Mouse (Mus musculus) kidney, embryonic 16.5 days (tissue): Measurements from ENCODE around the gene Sept14. TPM values are rescaled to one million over a fixed set of nuclear protein-coding genes. Genes with fewer than 3 reads are reported as not detected.

ENCODE experiments used
- polyA plus RNA-seq: library from polyadenylated mRNA; unstranded; fragments of >200 nt; fragmentation: Nextera tagmentation; extraction: Ambion mirVana; gene quantifications from 2 replicates; pipeline ENCODE4 v1.2.1, GENCODE M21; 2015

Sept14 gene
- polyA plus RNA-seq, 1 experiment from 2014 or later, result not detected

Other genes starting within 250 kb of the Sept14 start
- 39.1 and 44.0 TPM in 2 replicates for gene Sfswap, start 207.3 kb downstream of the Sept14 start, polyA plus RNA-seq
- 3.3 and 4.7 TPM in 2 replicates for gene Mmp17, start 124.3 kb downstream of the Sept14 start, polyA plus RNA-seq
- gene Zfp11, start 38.4 kb downstream of the Sept14 start, polyA plus RNA-seq, result 6.3 and 6.6 TPM in 2 replicates
- gene Mrps17, start 7.0 kb upstream of the Sept14 start, polyA plus RNA-seq, result 198 and 203 TPM in 2 replicates
- 152 and 161 TPM in 2 replicates for gene Nipsnap2, start 16.6 kb upstream of the Sept14 start, polyA plus RNA-seq
- 60.9 and 61.0 TPM in 2 replicates for gene Psph, start 78.9 kb upstream of the Sept14 start, polyA plus RNA-seq
- 54.0 and 59.2 TPM in 2 replicates for gene Sumf2, start 138.5 kb upstream of the Sept14 start, polyA plus RNA-seq
- 1,059 and 1,110 TPM in 2 replicates for gene Chchd2, start 179.0 kb upstream of the Sept14 start, polyA plus RNA-seq
- gene Zbed5, start 187.2 kb upstream of the Sept14 start, polyA plus RNA-seq, result 6.5 and 7.8 TPM in 2 replicates
- gene Phkg1, start 190.0 kb upstream of the Sept14 start, polyA plus RNA-seq, result 0.21 and 0.28 TPM in 2 replicates
- 4.4 and 4.9 TPM in 2 replicates for gene Nupr1l, start 200.0 kb upstream of the Sept14 start, polyA plus RNA-seq
- gene Vkorc1l1, start 233.5 kb upstream of the Sept14 start, polyA plus RNA-seq, result 20.4 and 22.3 TPM in 2 replicates